Mouse (Mus musculus): ENCODE data around the gene Itga11.

DNA sequence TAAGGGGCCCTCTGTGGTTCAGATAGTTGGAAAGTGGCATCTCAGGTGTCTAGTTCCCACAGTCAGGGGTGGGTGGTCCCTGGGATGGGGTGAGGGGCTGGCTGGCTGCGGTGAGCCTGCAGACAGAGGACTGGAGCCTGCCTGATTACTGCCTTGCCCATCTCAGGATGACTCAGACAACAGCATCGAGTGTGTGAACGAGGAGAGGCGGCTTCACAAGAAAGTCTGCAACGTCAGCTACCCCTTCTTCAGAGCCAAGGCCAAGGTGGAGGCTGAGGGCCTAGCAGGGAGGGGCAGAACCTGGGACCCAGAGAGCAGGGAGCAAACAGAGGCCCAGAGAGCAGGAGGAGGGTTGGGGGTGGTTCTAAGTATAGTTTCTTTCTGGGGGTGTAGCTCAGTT, 90.7 kb downstream of the Itga11 start:
- no peak for TF ChIP-seq GATA1 (IDR thresholded peaks at IDR 0.05; ENCODE audit: low read length)
- TF ChIP-seq TAL1 (IDR thresholded peaks at IDR 0.05; ENCODE audit: low read length) = no peak

Measured in erythroblast, embryonic 14.5 days (primary cell).